Mouse (Mus musculus) T-cell, adult 2 months (primary cell): ENCODE measurements around the gene Pigk.
A peak's percentile ranks its signal among the peaks of the same experiment; 100 is the strongest.
"Not testable (repeated sequence)": the region's sequence is repeated elsewhere in the genome, so short reads cannot be mapped to it uniquely, and the experiment has no call there.

Source experiments
- DNase-seq: peaks from one replicate; pipeline ENCODE4 v3.0.0; 2022; ENCODE audit warnings: low spot score

Gene Pigk

DNA sequence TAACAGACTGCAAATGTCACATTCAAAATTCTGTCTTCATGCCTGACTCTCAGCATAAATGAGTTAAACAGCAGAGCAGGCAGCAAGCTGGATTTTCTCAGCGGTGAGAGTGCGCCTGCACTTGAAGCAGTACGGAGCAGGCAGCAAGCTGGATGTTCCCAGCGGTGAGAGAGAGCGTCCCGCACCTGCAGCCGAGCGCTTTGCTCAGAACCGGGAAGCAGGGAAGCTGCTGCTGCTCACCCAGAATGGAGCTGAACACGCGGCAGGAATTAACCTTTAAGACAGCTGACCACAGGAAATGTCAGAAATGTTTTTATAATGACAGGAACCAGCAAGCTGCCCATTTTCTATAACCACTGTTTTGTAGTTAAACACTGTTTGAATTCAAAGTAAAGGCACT lies 53.6 kb downstream of the Pigk start:
- DNase-seq: no peak

DNA sequence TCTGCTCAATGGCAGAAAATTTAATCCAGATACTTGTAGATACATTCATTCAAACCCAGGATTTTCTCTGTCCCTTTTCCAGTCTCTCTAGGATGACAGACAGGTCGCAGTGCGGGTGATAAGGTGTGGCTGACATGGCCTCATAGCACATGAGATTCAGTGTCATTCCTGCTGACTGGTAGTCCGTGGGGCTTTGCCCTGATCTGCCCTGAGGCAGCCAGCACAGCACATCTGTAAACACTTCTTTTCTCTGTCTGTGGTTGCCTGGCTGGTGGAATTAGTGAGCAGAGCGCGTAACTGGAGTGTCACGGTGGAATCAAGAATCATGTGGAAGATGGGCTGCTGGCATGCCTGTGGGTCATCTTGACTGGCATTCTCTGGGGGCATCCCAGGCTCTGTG lies 56.2 kb downstream of the Pigk start:
- no peak for DNase-seq

DNA sequence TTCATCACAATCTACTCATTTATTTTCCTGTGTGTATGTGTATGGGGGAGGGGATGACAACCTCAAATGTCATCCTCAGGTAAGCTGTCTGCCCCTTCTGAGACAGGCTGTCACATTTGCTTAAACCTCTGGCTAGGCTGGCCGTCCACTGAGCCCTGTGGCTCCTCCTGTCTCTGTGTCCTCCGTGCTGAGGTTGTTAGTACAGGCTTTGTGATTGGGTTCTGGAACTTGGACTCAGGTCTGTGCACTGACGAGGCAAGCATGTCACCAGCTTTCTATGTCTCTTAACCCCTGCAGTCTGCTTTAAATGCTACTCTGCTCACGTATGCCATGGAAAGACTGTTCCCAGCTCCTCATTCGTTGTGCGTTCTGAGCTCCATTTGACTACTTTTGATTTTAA lies 62.5 kb downstream of the Pigk start:
- DNase-seq: no peak

DNA sequence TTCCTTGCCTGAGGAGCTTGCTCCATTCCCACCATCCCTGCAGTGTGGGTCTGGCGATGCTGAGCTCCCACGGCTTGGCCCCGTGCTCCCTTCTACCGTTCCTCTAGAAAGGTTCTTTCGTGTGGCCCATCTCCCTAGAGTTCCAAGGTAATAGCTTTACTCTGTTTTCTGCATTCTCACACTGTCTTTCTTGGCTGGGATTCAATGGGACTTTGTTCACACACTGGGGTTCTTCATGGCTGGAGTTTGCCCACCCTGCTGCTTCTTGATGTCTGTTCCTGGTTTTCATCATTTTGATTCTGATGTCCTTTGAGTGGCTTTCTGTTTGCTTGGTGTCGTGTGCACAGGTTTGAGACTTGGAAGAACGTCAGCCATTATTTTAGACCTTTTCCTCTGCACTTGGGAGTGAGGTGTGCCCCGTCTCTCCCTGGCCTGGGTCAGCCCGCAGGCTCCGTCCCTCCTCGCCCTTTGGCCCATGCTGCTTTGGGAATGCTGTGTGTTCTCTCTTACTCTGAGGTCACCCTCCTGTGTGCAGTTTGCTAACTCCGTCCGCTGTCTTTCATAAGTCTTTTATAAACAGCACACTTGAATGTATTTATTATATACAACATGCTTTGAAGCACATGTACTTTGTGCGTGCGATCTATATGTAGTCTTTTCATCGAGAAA lies 63.1 kb downstream of the Pigk start:
- no peak for DNase-seq

GRCm38 (mm10) chr3:152779819-152780218 lies 65.9 kb downstream of the Pigk start:
- DNase-seq: no peak

DNA sequence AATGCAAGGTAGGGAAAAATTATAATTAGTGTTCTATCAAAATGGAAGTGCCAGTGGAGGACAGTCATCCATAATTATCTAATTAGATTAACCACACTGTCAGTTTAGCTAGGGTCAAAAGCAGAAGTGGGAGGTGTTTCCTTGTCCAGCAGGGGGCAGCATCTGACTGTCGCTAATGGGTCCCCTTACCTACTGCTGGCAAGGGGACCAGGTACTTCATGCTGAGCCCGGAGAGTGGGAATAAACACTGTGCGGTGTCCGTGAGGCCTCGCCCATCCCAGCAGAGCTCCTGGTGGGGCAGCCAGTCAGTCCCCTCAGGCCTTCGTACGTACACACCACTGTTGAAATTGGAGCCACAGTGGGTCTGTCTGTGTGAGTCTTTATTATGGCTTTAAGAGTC lies 69.9 kb downstream of the Pigk start:
- peak; percentile 57 for DNase-seq

DNA sequence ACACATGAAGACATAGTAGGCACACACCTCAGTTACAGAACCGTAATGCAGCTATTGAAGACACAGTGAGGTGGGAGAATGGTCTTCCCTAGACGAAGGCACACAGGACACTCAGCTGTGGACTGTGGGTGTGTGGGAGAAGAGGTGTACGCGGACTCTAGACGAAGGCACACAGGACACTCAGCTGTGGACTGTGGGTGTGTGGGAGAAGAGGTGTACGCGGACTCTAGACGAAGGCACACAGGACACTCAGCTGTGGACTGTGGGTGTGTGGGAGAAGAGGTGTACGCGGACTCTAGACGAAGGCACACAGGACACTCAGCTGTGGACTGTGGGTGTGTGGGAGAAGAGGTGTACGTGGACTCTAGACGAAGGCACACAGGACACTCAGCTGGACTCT lies 70.5 kb downstream of the Pigk start:
- not testable (repeated sequence) for DNase-seq

DNA sequence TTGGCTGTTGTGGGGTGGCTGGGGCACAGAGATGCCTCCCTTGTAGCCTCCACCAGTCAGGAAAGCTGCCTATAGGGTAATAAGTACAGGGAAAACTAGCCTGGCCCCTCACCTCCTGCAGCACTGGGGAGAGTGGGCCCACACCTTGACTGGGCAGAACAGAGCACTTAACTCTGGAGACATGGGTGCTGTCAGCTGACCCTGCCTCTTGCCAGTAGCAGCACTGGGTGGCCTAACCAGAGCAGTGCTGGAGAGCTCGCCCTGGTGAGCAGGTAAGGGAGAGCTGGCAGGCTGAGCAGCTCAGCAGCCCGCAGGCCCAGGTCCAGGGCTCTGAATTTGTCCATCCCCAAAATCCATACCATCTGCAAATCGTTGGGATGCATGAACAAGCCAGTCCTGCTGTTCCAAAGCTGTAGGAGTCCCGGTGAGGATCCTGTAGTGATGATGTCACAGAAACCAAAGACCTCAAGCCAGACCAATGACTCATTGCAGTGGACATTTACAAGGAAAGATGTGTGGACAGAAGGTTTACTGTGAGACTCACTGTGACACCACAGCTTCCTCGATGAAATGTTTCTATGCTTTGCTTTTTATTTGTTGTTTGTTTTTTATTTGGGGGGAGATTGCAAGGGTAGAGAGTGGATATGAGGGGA lies 74.5 kb downstream of the Pigk start:
- DNase-seq: not testable (repeated sequence)

- DNase-seq: no peak
Observed at GRCm38 (mm10) chr3:152792601-152793000, 78.7 kb downstream of the Pigk start.

DNA sequence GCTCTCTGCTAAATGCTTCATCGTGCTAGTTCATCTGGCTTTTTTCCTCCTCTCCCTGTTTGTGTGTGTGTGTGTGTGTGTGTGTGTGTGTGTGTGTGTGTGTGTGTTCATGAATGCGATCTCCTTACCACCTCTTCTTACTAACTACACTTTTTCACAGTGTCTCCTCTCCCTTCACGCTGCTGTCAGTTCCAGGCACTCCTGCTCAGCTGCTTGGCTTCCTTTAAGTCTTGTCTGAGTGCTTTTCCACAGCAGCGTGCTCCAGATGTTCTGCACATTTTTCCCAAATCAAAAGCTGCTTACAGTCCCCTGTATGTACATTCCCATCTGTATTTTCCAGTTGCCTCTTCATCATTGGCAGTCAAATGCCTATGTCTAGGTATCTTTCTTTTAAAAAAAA lies 79.1 kb downstream of the Pigk start:
- DNase-seq: no peak

DNA sequence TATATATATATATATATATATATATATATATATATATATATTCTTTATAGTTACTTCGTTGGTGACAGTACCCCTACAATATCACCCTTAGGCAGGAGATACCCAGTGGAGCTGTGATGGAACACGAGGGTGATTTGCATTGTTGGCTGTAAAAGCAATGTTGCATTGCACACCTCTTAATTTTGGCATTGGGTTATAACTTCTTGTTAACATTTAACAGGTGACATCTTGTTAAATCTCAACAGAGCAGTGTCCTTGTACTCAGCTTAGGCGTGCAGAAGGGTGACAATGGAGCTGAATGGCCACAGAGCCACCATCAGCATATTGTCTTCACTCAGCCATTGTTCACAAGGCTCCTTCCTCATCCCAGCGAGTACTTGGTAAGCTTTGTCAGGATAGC lies 82.3 kb downstream of the Pigk start:
- no peak for DNase-seq

- no peak for DNase-seq
Observed at GRCm38 (mm10) chr3:152797354-152797753, 83.5 kb downstream of the Pigk start.

GRCm38 (mm10) chr3:152799738-152800431 lies 86.0 kb downstream of the Pigk start:
- no peak for DNase-seq

DNA sequence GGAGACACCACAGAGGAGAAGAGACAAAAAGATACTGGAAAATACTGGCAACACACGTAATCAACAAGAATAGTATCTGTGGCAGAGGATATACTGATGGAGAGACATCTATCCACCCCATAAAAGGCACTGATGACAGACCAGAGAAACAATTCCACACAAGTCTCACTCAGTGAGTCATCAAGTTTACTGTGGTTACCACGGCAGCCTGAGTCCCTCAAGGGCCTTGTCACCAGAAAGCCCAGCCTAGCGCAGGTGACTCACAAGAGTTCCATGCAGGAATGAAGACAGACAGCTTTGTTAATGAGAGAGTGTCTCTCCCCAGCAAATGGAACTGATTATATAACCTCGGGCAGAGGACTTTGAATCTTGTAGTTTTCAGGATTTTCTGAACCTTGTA lies 100.0 kb downstream of the Pigk start:
- no peak for DNase-seq

DNA sequence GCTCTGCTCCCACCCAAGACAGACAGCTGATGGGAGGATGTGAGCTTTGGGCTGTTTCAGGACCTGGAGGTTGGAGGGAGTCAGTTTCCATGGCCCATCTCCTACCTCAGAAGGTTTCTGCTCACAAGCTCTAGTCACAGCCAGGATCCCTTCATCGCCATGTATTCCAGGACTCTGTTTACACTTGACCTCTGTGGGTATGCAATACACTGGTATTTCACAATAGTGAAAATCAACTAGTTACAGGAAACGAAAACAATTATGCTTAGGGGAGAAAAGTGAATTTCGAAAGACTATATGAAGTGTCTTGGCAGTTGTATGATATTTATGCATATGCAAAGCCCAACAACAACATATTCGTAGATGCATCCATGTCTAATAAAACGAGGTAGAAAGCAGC lies 101.2 kb downstream of the Pigk start:
- no peak for DNase-seq

GRCm38 (mm10) chr3:152820406-152820805 lies 106.5 kb downstream of the Pigk start:
- no peak for DNase-seq

GRCm38 (mm10) chr3:152821202-152821601 lies 107.3 kb downstream of the Pigk start:
- no peak for DNase-seq

DNA sequence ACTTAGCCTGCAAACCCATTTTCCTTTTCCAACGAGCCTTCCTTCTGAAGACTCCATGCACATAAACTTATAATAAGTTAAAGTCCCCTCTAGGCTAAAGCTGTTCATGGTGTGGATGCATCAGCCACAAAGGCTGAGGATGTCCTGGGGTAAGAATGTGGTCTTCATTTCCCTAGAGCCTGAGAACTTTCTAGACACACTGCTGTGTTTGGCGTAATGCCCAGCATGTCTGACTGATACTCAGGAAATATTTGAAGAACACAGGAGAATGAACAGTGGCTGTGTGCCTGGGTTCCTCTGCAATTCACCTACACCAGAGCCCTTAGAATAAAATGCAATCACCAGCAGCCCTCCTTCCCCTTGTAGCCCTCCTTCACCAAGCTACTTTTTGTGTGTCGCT lies 117.5 kb downstream of the Pigk start:
- DNase-seq: no peak

- no peak for DNase-seq
Observed at GRCm38 (mm10) chr3:152831974-152832373, 118.1 kb downstream of the Pigk start.

GRCm38 (mm10) chr3:152832436-152832835 lies 118.5 kb downstream of the Pigk start:
- no peak for DNase-seq

- DNase-seq: no peak
Observed at GRCm38 (mm10) chr3:152837407-152837806, 123.5 kb downstream of the Pigk start.

DNA sequence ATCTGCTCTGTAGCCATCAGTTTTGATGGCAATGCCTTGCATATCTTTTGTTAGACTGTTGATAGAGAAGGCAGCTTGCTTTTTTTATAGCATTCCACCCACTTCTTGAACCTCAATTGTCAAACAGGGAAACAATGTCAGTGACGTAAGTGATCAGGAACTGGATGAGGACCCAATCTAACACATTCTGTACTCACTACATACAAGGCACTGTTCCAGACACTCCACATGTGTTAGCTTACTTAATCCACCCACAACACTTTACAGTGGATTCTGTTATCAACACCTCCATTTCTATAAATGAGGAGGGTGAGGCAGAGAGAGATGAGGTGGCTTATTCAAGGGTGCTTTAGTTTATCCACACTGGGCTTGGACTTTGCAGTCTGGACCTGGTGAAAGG lies 124.0 kb downstream of the Pigk start:
- DNase-seq: no peak

- DNase-seq: no peak
Observed at GRCm38 (mm10) chr3:152841264-152841663, 127.4 kb downstream of the Pigk start.
